Mouse (Mus musculus) limb, embryonic 11.5 days (tissue): ENCODE data around the gene 2510039O18Rik. TPM values are rescaled to one million over a fixed set of nuclear protein-coding genes. Genes with fewer than 3 reads are reported as not detected.

Experiments
- ATAC-seq: fragments of 200-750 bp; cut with Nextera tagmentation; 2 replicates; pipeline ENCODE4 v1.8.0; 2017; ENCODE audit warnings: low read depth; ENCODE audit not compliant: insufficient number of reproducible peaks, low FRiP score, low TSS enrichment
- DNase-seq: peaks from one replicate; pipeline ENCODE4 v3.0.0-alpha.2; 2015; ENCODE audit warnings: low spot score
- H3K27ac ChIP-seq: fragments of 300-500 bp; sonication (generic); replicated peaks from 2 replicates; pipeline ENCODE4 v1.5.1; 2014; ENCODE audit warnings: low read depth, mild to moderate bottlenecking, low read length
- H3K27me3 ChIP-seq: fragments of 300-500 bp; sonication (generic); 2 replicates; pipeline ENCODE4 v1.6.1; 2014; ENCODE audit warnings: mild to moderate bottlenecking, low read length, mixed read lengths; ENCODE audit not compliant: control insufficient read depth, insufficient read depth
- H3K36me3 ChIP-seq: fragments of 300-500 bp; sonication (generic); 2 replicates; pipeline ENCODE4 v1.6.1; 2014; ENCODE audit warnings: mild to moderate bottlenecking, low read length, moderate library complexity, mixed read lengths; ENCODE audit not compliant: control insufficient read depth, insufficient read depth
- H3K4me1 ChIP-seq: fragments of 300-500 bp; sonication (generic); 2 replicates; pipeline ENCODE4 v1.6.1; 2014; ENCODE audit warnings: low read length, mixed read lengths; ENCODE audit not compliant: control insufficient read depth, insufficient read depth
- H3K4me2 ChIP-seq: fragments of 300-500 bp; sonication (generic); 2 replicates; pipeline ENCODE4 v1.6.1; 2014; ENCODE audit warnings: low read depth, mild to moderate bottlenecking, moderate library complexity; ENCODE audit not compliant: severe bottlenecking
- H3K4me3 ChIP-seq: fragments of 300-500 bp; sonication (generic); 2 replicates; pipeline ENCODE4 v1.5.1; 2014; ENCODE audit warnings: low read depth, low read length
- H3K9ac ChIP-seq: fragments of 300-500 bp; sonication (generic); 2 replicates; pipeline ENCODE4 v1.6.1; 2014; ENCODE audit warnings: mild to moderate bottlenecking, low read length
- H3K9me3 ChIP-seq: fragments of 300-500 bp; sonication (generic); 2 replicates; pipeline ENCODE4 v1.6.1; 2016; ENCODE audit warnings: low read length; ENCODE audit not compliant: control insufficient read depth
- WGBS: fragments of 180-500 bp; shearing (Covaris S2); extraction: QIAGEN DNeasy Blood & Tissue Kit; methylation state at CpG from one replicate; pipeline ENCODE4 v1.1.7; 2014; 5-methylcytosine and 5-hydroxymethylcytosine counted together
- polyA plus RNA-seq: library from polyadenylated mRNA; unstranded; fragments of >200 nt; fragmentation: Nextera tagmentation; extraction: Ambion mirVana; gene quantifications from 2 replicates; pipeline ENCODE4 v1.2.1, GENCODE M21; 2014

Gene 2510039O18Rik
- 17.4 and 19.7 TPM in 2 replicates for polyA plus RNA-seq

DNA sequence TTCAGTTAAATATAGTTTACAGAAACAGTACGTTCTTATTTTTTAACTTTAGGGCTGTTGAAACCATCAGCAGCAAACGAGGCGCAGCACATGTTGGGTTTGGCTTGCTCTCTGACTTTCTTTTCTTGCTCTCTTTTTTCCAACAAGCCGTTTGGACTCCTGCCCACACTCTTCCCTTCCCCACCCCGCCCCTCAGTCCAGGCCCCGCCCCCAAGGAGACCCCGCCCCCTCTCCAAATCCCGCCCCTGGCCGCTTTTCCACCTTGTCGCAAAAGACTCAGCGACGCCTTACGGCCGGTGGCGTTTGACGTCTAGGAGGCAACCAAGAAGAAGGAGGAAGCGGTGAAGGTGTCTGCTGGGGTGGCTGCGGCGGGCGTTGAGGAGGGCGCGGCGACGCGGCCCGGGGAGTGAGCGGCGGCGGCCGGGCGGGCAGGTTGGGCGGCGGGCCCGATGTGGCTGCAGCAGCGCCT lies at the start of gene 2510039O18Rik:
Gene 2510039O18Rik (plus strand): TSS at position 320 of the 469 bp plus-strand sequence.
- Histone ChIP-seq H3K4me3 (peak within 1 kb of the TSS; percentile 89), H3K27ac (peak within 1 kb of the TSS; percentile 22; the same call in 1 of the 2 replicates), H3K9me3 (no peaks in the 10 kb centered on the region), H3K4me1 (peaks cover 17% of the 10 kb centered on the region), H3K27me3 (no peaks in the 10 kb centered on the region), H3K9ac (peak within 1 kb of the TSS; percentile 74), H3K36me3 (peaks cover 19% of the 10 kb centered on the region), H3K4me2 (peak within 1 kb of the TSS; percentile 98)
- ATAC-seq (peak; percentile 14; the same call in 1 of the 2 replicates), DNase-seq (peak; percentile 88)
- WGBS = 3% methylated on average over 35 of the region's 35 CpGs

DNA sequence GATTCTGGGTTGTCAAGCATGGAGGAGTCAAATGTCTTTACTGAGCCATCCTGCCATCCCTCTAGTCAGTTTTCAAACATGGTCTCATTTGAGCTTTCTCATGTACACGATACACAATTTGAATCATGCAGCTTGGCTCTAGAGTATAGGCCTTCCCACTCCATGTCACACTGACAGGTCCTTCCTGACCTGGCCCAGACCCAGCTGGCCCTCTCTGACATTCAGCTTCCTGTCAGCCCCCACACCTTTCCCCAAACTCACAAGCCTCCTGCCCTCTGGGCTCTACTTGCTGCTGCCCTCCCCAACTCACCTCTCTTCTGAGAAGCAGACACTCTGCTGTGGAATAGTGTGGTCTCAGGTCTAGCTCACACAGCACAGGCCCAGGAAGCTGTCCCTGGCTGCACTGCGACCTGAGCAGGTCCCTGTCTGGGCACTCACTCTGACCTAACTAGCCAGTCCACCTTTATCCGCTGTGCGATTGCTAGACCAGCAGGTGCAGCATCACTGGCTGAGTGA lies 44.8 kb upstream of the 2510039O18Rik start:
- no peaks in the 10 kb centered on the region for H3K9me3 ChIP-seq
- H3K4me3 ChIP-seq = no peak overlapping the region
- no peak overlapping the region for H3K9ac ChIP-seq
- H3K27ac ChIP-seq = no peak overlapping the region
- H3K27me3 ChIP-seq = no peaks in the 10 kb centered on the region
- 94% methylated on average over 4 of the region's 4 CpGs for WGBS
- H3K4me2 ChIP-seq = no peak overlapping the region
- ATAC-seq (no peak), DNase-seq (no peak)
- H3K4me1 ChIP-seq = no peaks in the 10 kb centered on the region
- H3K36me3 ChIP-seq = peaks cover 12% of the 10 kb centered on the region

DNA sequence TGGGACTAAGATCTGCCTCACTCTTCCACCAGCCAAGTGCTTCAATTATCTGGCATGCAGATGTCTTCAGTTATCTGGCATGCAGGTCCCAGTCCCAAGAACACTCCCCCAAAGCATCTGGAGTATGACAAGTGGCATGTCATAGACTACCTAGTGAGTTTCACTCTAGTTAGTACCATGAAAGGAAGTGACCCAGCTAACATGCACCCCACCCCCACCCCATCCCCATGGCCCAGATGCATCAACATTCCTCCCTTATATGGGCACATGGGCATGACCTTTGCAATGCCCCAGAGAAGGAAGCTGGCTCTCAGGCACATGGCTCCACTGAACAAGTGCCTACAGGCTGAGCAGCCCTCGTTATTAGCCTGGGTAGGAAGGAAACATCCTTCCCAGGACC lies 44.3 kb upstream of the 2510039O18Rik start:
- WGBS = 53% methylated on average over 1 of the region's 1 CpGs
- Histone ChIP-seq H3K4me3 (no peak overlapping the region), H3K9ac (no peak overlapping the region), H3K4me2 (no peak overlapping the region), H3K27me3 (no peaks in the 10 kb centered on the region), H3K27ac (no peak overlapping the region), H3K4me1 (no peaks in the 10 kb centered on the region), H3K36me3 (peaks cover 12% of the 10 kb centered on the region), H3K9me3 (no peaks in the 10 kb centered on the region)
- DNase-seq = no peak
- ATAC-seq = no peak

DNA sequence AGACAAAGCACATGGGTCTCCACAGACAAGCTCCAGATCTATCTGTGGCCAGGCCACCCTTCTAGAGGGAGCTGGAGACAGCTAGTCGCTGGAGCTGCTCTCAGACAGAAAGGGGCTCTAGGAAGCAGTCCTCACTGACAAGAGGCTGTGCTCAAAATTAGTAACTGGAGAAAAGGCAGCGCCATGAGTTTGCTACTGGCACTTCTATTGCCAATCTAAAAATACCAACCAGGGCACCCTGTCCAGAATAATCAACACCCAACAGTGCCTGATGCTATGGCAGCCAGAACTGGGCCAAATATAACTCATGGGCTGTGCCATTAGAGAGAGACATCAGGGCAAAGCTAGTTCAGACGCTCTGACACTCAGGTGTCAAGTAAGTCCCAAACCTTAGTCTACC lies 43.3 kb upstream of the 2510039O18Rik start:
- H3K9me3 ChIP-seq = no peaks in the 10 kb centered on the region
- no peak overlapping the region for H3K9ac ChIP-seq
- H3K4me1 ChIP-seq = no peaks in the 10 kb centered on the region
- no peak overlapping the region for H3K27ac ChIP-seq
- no peak for ATAC-seq
- DNase-seq = no peak
- 90% methylated on average over 3 of the region's 3 CpGs for WGBS
- H3K4me2 ChIP-seq = no peak overlapping the region
- peaks cover 6% of the 10 kb centered on the region; the same call in 1 of the 2 replicates for H3K36me3 ChIP-seq
- no peaks in the 10 kb centered on the region for H3K27me3 ChIP-seq
- H3K4me3 ChIP-seq = no peak overlapping the region

DNA sequence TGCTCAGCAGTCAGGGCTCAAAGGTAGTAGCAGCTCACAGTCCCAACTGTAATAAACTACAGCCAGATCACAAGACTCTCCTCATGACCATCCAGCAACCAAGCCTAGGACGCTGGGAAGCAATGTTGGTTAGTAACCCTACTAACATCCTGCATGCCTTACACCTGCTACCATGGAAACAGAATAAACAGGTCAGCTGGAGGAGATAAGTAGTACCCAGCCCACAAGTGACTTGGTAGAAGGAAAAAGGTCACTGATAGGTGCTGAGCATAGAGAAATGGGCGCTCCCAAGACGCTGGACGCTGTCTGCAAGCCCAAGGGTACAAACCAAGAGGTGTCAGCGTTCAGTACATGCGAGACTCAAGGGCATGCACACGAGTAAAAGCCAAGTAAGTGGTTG lies 40.2 kb upstream of the 2510039O18Rik start:
- DNase-seq (no peak), ATAC-seq (no peak)
- H3K36me3 ChIP-seq = peaks cover 2% of the 10 kb centered on the region; the same call in 1 of the 2 replicates
- H3K9ac ChIP-seq = no peak overlapping the region
- H3K9me3 ChIP-seq = no peaks in the 10 kb centered on the region
- no peak overlapping the region for H3K27ac ChIP-seq
- H3K27me3 ChIP-seq = no peaks in the 10 kb centered on the region
- no peak overlapping the region for H3K4me3 ChIP-seq
- WGBS = 92% methylated on average over 7 of the region's 7 CpGs
- peaks cover 7% of the 10 kb centered on the region; the same call in 1 of the 2 replicates for H3K4me1 ChIP-seq
- no peak overlapping the region for H3K4me2 ChIP-seq

DNA sequence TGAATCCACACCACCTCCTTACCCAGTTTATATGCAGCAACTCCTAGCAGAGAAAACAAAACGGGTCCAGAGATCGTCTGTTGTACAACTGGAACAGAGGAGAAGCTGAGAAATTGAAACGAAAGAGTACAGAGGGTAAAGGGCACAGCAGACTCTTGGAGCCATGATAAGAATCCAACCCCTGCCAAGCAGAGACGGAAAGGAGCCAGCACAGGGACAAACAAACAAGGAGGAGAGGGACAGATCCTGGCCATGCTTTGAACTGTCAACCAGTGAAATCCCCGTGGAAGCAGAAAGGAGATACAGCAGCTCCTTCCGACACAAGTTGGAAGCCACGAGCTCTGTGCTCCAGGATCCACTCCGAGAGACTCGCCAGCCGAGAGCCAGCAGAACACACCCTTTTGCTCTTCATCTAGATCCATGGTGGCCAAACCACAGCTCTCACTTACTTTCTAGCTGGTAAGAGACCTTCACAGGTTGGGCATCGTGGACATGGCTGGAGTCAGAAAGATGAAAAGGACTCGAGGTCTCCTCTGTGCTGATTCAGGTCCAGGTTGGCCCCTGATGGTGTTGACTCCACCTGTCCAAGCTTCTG lies 37.7 kb upstream of the 2510039O18Rik start:
- no peak overlapping the region for H3K9ac ChIP-seq
- no peaks in the 10 kb centered on the region for H3K27me3 ChIP-seq
- 96% methylated on average over 12 of the region's 12 CpGs for WGBS
- H3K4me2 ChIP-seq = no peak overlapping the region
- no peak overlapping the region for H3K4me3 ChIP-seq
- no peaks in the 10 kb centered on the region for H3K9me3 ChIP-seq
- ATAC-seq (no peak), DNase-seq (no peak)
- no peaks in the 10 kb centered on the region; the same call in 1 of the 2 replicates for H3K36me3 ChIP-seq
- no peak overlapping the region for H3K27ac ChIP-seq
- H3K4me1 ChIP-seq = peaks cover 7% of the 10 kb centered on the region; the same call in 1 of the 2 replicates

DNA sequence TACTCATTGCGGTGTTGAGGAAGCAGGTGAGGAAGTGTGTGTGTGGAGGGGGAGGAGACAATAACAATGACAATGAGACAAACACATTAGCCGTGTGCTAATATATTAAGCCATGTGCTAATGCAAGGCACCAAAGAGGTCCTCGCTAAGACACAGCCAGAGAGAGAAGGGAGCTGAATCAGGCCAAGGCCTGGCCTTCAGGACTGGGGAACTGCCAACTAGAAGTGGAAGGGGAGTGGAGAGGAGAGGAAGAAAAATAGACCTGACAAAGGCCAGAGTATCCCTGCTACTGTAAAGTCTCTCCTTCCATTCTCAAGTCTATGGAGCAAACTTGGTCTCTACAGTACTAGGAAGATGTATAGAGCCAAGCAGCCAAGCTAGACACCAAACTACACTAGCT lies 37.1 kb upstream of the 2510039O18Rik start:
- Histone ChIP-seq H3K4me2 (peak overlapping the region; percentile 48), H3K27ac (no peak overlapping the region), H3K36me3 (no peaks in the 10 kb centered on the region; the same call in 1 of the 2 replicates), H3K4me3 (peak overlapping the region; percentile 92), H3K9ac (no peak overlapping the region), H3K9me3 (no peaks in the 10 kb centered on the region), H3K4me1 (peaks cover 7% of the 10 kb centered on the region; the same call in 1 of the 2 replicates), H3K27me3 (no peaks in the 10 kb centered on the region)
- WGBS = 90% methylated on average over 3 of the region's 3 CpGs
- DNase-seq = no peak
- ATAC-seq = no peak

DNA sequence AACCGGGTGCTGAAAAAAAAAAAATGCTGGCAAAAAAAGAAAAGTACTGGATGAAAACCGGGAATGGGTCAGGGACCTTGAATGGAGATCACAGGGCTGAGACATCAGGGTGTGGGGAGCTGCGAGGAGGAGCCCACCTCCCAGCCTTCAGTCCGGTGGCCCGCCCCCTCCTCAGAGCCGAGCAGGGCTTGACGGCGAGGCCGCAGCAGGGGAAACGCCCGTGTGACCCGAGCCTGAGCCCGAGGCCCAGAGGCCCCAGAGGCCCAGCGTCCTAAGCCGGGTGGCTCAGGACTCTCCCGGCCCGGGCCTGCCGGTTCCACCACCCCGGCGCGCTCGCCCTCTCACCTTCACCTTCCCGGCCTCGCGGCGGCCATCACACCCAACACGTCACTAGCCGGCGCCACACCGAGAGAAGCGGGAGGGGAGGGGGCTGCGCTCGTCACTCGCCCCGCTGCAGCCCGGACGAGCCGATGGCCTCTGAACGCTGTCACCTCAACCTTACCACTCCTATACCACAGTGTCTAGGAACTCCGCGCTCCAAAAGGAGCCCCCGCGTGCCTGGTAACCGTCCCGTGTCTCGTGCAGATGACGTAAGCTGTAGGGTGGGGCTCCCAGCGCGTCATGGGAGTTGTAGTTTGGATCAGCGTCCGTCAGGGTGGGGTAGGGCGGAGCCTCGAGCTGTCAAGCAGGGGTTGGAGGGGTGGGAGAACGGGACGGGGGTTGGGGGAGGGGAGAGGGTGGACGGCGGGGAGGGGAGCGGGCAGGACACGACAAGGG lies 36.2 kb upstream of the 2510039O18Rik start, which contains the start of gene Mfn2:
Gene Mfn2 (minus strand): TSS at position 392 of the 777 bp plus-strand sequence.
- Histone ChIP-seq H3K36me3 (no peaks in the 10 kb centered on the region), H3K9ac (peak within 1 kb of the TSS; percentile 63), H3K27me3 (no peaks in the 10 kb centered on the region), H3K27ac (no peak within 1 kb of the TSS), H3K4me3 (peak within 1 kb of the TSS; percentile 92), H3K9me3 (no peaks in the 10 kb centered on the region), H3K4me2 (peak within 1 kb of the TSS; percentile 54), H3K4me1 (peaks cover 7% of the 10 kb centered on the region; the same call in 1 of the 2 replicates)
- peak; percentile 91 for DNase-seq
- ATAC-seq = peak; percentile 93
- under 1% methylated on average over 56 of the region's 59 CpGs for WGBS
